Mouse (Mus musculus): Measurements from ENCODE around the gene Fras1. TPM values are rescaled to one million over a fixed set of nuclear protein-coding genes. Genes with fewer than 3 reads are reported as not detected.

The Fras1 gene
- total RNA-seq, 2 experiments from 2014 or later = 11.6 to 12.4 TPM

GRCm38 (mm10) chr5:96702706-96703625 is 329.2 kb downstream of the Fras1 start:
- DNase-seq (ENCODE audit: low spot score in 2 of 2) = no peak
- TF ChIP-seq CTCF (conservative IDR thresholded peaks at IDR 0.05) = peak; percentile 40
- Histone ChIP-seq H3K27ac (no peak overlapping the region), H3K4me3 (no peak overlapping the region)

GRCm38 (mm10) chr5:96708515-96708914 is 334.8 kb downstream of the Fras1 start:
- no peak for TF ChIP-seq CTCF (conservative IDR thresholded peaks at IDR 0.05)

GRCm38 (mm10) chr5:96712089-96712684 is 338.4 kb downstream of the Fras1 start:
- DNase-seq (ENCODE audit: low spot score in 2 of 2) = no peak
- Histone ChIP-seq H3K27ac (no peak overlapping the region), H3K4me3 (no peak overlapping the region)
- TF ChIP-seq CTCF (conservative IDR thresholded peaks at IDR 0.05) = no peak

More at GRCm38 (mm10) chr5:96708515-96708914, 334.8 kb downstream of the Fras1 start:
- DNase-seq (ENCODE audit: low spot score in 2 of 2) = no peak
- H3K4me3 ChIP-seq = no peak overlapping the region
- H3K27ac ChIP-seq = no peak overlapping the region

GRCm38 (mm10) chr5:96712799-96713198 is 339.0 kb downstream of the Fras1 start:
- no peak for DNase-seq (ENCODE audit: low spot score in 2 of 2)
- Histone ChIP-seq H3K27ac (no peak overlapping the region), H3K4me3 (no peak overlapping the region)
- no peak for TF ChIP-seq CTCF (conservative IDR thresholded peaks at IDR 0.05)

GRCm38 (mm10) chr5:96716273-96717034 is 342.7 kb downstream of the Fras1 start:
- no peak for DNase-seq (ENCODE audit: low spot score in 2 of 2)
- TF ChIP-seq CTCF (conservative IDR thresholded peaks at IDR 0.05) = no peak
- Histone ChIP-seq H3K27ac (no peak overlapping the region), H3K4me3 (no peak overlapping the region)

- no peak for DNase-seq (ENCODE audit: low spot score in 2 of 2)
- H3K4me3 ChIP-seq = no peak overlapping the region
These were observed 343.9 kb downstream of the Fras1 start for GRCm38 (mm10) chr5:96717690-96718089.

GRCm38 (mm10) chr5:96718601-96719000 is 344.8 kb downstream of the Fras1 start:
- no peak overlapping the region for H3K27ac ChIP-seq
- no peak overlapping the region for H3K4me3 ChIP-seq
- no peak for DNase-seq (ENCODE audit: low spot score in 2 of 2)
- no peak for TF ChIP-seq CTCF (conservative IDR thresholded peaks at IDR 0.05)

More at GRCm38 (mm10) chr5:96717690-96718089, 343.9 kb downstream of the Fras1 start:
- no peak for TF ChIP-seq CTCF (conservative IDR thresholded peaks at IDR 0.05)
- no peak overlapping the region for H3K27ac ChIP-seq

- Histone ChIP-seq H3K27ac (no peak overlapping the region), H3K4me3 (no peak overlapping the region)
- TF ChIP-seq CTCF (conservative IDR thresholded peaks at IDR 0.05) = no peak
- DNase-seq (ENCODE audit: low spot score in 2 of 2) = no peak
These were observed 345.5 kb downstream of the Fras1 start for GRCm38 (mm10) chr5:96719221-96719620.

GRCm38 (mm10) chr5:96722690-96723089 is 348.9 kb downstream of the Fras1 start:
- DNase-seq (ENCODE audit: low spot score in 2 of 2) = no peak
- Histone ChIP-seq H3K4me3 (no peak overlapping the region), H3K27ac (no peak overlapping the region)
- no peak for TF ChIP-seq CTCF (conservative IDR thresholded peaks at IDR 0.05)

- Histone ChIP-seq H3K4me3 (no peak overlapping the region), H3K27ac (no peak overlapping the region)
- TF ChIP-seq CTCF (conservative IDR thresholded peaks at IDR 0.05) = no peak
- no peak for DNase-seq (ENCODE audit: low spot score in 2 of 2)
These were observed 365.6 kb downstream of the Fras1 start for GRCm38 (mm10) chr5:96739138-96739878.

GRCm38 (mm10) chr5:96747195-96747984 is 373.6 kb downstream of the Fras1 start:
- no peak overlapping the region for H3K4me3 ChIP-seq
- DNase-seq (ENCODE audit: low spot score in 2 of 2) = no peak
- TF ChIP-seq CTCF (conservative IDR thresholded peaks at IDR 0.05) = no peak
- H3K27ac ChIP-seq = no peak overlapping the region

- DNase-seq (ENCODE audit: low spot score in 2 of 2) = no peak
- TF ChIP-seq CTCF (conservative IDR thresholded peaks at IDR 0.05) = no peak
- Histone ChIP-seq H3K27ac (no peak overlapping the region), H3K4me3 (no peak overlapping the region)
These were observed 383.9 kb downstream of the Fras1 start for GRCm38 (mm10) chr5:96757615-96758014.
